Mouse (Mus musculus) megakaryocyte, adult 5-6 weeks (primary cell): ENCODE results near the gene Prkg1. TPM values are rescaled to one million over a fixed set of nuclear protein-coding genes. Genes with fewer than 3 reads are reported as not detected.

Experiments used
- ATAC-seq: 2 replicates; pipeline ENCODE4 v1.8.0; 2016; ENCODE audit warnings: mild to moderate bottlenecking, inconsistent platforms; ENCODE audit not compliant: poor library complexity, severe bottlenecking
- total RNA-seq, 2 experiments: library from RNA; stranded (forward) in 1 of 2; stranded (reverse) in 1 of 2; fragments of 153-499, 151-499 nt in 1 of 2; fragments of 221-1000, 200-1000 nt in 1 of 2; gene quantifications; 2 replicates each; pipeline versions ENCODE4 v1.2.3 to v1.2.4; 2015 to 2017

The Prkg1 gene
- total RNA-seq, 2 experiments from 2014 or later, result 0.11 TPM

DNA sequence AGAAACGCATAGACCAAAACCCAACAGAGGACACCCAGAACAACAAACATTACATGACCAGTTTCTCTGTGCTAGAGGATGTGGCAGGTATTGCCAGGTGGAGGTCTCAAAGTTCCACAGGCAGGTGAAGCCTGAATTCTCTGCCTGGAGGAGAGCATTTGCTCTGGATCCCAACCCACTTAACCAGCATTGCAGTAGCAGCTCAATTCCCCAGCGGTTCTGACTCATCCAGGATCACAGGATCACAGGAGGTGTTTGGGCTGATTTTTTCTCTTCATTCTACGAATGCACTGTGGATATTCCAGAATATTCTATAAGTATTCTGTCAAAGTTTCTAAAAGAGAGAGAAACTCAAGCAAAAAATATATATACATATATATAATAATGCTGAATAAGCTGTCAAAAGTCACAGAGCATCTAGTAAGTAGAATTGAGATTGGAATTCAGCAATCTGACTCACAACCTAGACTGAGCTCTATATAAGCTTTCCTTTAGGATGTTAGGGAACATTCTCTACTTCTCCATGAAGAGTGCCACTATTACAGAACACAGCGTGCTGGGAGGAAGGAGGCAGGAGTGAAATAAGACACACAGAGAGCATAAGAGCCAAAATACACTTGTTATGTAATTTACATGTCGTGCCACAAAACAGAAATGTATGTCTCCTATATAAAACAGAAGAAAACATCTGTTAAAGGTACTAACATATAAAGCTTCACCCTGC is 833.2 kb downstream of the Prkg1 start:
- ATAC-seq, result no peak

DNA sequence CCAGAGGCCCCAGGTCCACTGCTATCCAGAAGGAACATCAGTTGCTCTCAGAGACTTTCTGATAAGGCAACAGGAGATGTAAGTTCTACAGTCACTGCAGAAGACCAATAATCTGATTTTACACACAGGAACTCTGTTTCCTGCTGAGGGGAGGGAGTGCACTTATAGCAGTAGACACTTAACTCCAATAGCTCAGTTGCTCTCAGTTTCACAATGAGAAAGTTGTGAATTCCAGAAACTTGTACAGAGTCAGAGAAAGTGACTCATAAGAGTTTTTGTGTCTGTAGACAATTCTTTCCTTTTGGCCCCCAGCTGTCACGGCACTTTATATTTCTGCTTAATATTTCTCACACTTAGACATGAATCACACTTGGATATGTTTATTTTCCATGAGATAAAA is 840.8 kb downstream of the Prkg1 start:
- ATAC-seq, result no peak

DNA sequence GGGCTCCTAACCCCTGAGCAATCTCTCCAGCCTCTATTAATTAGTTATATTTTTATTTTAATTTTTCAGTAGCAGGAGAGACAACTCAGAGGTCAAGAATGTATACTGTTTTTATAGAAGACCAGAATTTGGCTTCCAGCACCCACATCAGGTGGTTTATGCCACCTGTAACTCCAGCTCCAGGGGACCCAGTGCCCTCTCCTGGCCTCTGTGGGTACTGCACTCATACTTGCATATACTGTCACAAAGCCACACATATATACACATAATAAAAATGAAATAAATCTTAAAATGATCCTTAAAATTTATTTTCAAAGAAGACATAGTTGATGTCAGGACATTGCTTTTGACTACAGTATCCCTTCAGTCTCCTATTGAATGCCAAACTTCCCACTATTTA is 862.5 kb downstream of the Prkg1 start:
- ATAC-seq, result no peak

DNA sequence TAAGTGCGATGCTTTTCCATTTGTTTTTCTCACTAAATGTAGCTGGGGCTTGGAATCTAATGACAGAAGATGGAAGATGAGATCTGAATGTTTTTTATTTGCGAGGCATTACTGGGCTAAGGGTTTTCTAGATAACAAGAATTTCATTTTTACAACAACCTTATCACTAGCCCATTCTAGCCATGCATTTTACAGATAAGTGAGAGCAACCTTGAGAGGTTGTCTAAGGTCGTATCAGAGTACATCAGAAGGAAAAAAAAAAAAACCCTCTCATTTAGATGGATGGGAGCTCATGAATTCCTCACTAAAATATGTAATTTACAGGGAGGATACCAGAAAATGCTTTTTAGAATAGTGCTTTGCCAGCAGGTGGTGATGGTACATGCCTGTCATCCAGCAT is 863.8 kb downstream of the Prkg1 start:
- no peak for ATAC-seq

DNA sequence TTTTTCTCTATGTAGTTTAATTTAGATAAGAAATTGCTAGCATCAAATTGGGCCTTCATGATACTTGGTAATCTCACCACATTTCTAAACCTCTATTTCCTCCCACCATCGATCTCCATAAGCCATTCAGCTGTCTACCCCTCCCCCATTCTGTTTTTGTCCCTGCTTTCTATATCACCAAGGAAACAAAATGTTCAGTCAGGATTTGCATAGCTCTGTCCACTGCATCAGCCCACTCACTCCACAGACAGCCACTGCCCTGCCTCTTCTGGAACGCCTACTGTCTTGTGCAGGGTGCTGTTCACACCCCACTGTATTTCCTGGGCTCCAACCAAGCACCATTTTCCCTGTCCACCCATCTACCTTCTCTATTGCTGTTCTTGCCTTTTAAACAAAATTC is 874.5 kb downstream of the Prkg1 start:
- ATAC-seq, result no peak

DNA sequence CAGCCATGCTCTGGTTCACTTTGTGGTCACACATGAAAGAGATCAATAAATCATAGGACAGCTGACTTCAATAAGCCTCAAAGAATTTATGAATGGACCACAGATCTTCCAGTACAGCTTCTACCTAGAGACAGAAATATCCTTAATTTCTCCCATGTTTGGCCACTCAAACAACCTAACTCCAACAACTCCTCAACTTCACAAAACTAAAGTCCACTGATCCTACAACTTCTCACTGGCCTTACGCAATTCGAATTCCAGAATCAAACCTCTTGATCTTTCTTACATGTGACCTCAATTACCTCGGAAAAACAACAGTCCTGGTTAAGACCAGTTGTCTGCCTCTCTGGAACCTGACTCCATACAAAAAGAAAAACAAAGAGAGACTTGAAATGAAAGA is 875.0 kb downstream of the Prkg1 start:
- ATAC-seq, result no peak

DNA sequence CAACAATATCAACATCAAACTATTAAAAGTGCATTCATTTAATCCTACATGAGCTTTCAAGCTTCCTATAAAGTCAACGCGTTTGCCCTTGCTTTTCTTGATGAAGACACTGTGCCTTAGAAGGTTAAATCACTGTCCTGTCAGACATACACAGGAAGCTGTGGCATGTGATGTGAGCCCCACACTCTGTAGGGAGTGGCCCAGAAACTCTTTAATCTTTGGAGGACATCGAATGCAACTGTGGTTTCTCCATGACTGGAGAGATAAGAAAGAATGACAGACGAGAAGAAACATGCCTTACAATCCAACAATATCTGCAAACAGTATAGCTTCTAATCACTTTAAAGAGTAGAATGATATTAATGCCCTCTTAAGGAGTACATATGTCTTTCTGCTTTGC is 903.4 kb downstream of the Prkg1 start:
- no peak for ATAC-seq

DNA sequence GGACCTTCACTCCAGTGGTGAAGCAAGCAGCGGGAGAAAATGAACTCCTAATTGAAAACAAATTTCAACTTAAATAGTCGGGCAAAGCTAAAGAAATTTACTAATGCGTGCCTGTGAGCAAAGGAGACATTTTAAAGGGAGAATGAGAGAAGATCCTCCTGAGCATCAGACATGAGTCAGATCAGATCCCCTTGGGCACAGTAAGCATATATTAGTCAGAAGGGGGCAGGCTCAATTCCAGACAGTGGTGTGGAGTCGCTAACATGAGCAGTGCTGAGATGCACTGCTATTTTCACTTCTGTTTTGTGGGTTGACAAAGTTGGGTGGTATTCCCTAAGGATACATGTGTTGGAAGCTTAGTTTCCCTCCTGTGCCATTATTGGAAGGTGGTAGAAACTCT is 913.8 kb downstream of the Prkg1 start:
- ATAC-seq, result no peak

DNA sequence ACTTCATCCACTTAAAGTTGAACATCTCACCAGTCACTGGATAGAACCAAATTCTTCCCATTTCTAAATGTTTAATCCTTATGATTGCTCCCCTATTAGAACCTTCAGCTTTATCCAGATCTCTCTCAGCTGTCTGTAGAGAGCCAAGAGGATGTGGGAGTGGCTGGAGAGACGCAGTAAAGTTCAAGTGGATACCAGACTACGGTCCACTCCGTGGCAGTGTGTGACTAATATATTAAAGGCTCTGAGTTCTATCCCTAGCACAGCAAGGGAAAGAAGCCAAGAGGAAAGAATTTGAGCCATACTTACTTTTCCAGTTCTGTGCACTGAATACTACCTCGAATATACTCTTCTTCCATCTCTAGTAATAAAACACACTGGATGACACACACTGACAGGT is 919.9 kb downstream of the Prkg1 start:
- ATAC-seq, result no peak

DNA sequence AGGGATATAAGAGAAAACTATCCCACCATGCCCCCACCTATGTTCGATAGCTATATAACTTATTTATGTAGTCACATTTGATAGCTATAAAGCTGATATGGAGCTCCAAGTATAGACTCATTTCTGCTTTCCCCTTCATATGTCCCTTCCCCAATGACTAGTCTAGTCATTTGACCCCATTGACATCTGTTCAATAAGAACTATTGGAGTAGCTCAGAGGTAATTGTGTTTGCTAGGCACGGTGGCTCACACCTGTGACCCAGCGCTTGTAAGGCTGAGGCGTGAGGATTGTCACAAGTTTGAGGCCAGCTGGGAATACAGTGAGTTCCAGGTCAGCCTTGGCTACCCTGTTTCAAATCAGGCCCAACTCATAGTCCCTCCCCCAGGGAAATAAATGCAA is 921.2 kb downstream of the Prkg1 start:
- no peak for ATAC-seq

DNA sequence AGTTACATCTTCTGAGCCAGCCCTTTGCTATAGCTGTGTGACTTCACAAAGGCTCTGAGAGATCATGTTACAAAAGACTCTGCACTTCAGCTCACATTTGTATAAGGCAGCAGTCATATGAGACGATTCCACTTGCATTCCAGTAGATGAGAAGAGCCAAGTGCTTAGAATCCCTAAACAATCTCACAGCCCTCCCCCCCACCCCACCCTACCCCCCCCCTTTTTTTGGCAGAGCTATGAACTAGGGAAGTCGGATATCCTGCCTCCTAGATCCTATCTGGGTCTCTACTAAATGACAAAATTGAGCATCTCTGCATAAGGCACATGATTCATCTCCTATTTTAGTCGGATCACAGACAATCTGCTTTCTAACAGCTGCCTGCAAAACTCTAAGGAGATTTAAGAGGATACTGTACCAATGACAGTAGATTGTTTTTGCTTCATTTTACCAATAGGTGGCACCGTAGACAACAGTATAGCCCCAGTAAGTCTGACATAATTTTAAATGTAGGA is 921.7 kb downstream of the Prkg1 start:
- 0 out of 2 replicates have a peak, but pooled peaks have one; percentile 35 for ATAC-seq

DNA sequence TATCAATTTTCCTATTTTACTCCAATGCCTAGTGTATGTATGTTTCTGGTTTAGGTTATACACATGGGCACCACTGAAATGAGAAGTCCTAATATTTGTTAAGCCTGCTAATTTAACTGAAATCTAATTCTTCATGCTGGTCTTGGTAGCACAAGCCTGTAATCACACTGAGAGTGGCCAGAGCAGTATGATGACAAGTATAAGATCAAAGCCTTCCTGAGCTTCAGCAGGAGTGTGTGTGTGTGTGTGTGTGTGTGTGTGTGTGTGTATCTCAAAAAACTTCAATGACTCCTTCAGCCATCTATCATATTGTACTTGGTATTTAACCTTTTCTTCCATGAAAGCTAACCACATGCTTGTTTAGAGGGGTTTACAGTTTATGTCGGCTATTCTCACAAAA is 922.2 kb downstream of the Prkg1 start:
- no peak for ATAC-seq

DNA sequence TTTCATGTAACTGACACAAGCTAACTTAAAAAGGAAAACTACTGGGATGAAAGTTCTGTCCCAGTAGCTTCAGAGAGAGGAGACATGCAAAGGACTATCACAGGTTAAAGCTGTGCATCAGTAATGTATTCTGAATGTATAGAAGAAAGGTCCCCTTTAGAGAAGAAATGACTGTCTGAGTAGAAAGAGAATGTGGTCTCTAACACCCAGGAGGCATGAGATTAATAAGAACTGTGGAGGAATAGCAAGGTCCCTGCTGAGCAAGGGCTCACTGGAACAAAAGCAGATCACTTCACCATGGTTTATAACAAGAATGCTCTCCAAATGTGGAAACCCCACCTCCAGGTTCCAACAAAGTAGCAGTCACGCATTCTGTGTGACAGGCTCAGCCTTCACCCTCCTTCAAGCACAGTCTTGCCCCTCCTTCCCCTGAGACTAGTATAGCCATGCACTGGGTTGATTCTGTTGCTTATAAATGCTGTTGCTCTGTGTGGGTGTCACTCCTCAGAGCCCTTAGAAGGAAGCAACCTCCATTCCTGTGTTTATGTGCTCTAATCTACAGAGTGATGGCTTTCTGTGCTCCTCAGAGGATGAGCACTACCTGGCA is 931.7 kb downstream of the Prkg1 start:
- ATAC-seq, result no peak

DNA sequence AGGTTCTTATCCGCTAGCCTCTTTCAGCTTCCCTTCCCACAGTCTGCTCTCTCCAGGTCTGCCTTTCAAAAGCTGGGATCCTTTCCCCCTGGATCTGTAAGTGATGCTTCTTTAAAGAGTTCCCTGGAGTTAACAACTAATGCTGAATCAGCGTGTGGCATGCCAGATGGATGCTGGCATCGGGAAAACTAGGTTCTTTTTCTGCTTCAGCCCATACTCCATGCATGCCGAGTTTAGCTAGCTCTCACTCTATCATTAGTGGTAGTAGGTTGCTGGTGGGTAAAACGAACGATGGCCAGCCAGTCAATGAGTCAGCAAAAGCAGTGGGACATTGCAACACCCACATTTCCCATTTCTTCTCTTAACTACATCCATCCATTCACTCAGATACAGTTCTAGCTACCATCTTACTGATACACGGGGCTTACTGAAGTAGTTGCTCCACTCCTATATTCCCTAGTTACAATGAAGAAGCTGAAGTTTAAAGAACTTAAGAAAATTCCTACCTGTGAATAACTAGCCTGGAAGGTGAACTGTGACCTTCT is 935.5 kb downstream of the Prkg1 start:
- 0 out of 2 replicates have a peak, but pooled peaks have one; percentile 43 for ATAC-seq

DNA sequence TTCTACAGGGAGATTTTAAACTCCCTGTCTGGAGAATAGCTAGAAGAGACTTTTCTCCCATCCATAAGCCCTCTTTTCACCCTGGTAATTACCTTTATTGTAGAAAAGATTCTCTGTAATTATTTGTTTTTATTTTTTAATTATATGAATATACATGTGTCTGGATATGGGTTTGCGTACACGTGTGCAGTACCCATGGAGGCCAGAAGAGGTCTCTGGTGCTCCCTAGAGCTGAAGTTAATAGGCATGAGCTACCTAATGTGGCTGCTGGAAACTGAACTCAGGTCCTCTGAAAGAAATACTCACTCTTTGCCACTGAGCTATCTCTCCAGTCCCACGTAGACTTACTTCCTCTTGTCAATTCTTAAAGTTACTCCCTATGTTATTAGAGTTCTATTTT is 937.0 kb downstream of the Prkg1 start:
- ATAC-seq, result peak; percentile 38; the same call in 1 of the 2 replicates

DNA sequence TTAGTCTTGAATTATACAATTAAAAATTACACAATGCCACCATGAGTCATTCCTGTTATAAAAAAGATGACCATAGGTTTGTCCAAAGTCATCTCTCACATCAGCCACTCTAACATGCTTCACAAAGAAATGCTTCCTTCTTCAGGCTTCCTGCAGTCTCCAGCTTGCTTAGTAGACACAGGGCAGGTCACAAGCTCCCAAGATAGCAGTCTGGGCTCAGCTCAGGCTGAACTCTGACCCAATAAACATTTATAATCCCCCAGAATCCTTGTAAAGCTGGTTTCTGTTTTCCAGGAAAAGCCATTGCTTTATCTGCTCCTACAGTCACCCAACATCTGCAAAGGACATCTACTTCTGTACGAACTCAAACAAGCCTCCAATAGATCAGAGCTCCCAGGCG is 938.7 kb downstream of the Prkg1 start:
- no peak for ATAC-seq

DNA sequence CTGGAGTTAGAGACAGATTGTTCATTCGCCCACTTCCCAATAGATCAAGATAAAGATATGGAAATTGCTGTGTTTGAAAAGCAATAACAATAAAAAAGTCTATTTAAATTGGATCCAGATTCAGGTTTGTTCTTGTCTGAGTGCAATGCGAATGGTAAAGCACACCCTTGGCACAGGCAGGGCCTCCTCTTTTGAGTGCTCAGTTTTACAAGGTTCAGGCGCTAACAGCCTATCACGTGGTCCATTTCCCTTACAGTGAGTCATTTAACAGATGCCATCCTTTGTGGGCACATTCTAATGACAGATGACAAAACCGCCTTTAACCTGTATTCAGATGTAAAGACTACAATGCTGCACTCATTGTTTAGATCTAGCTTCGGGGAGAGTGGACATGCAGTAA is 949.2 kb downstream of the Prkg1 start:
- ATAC-seq, result no peak

DNA sequence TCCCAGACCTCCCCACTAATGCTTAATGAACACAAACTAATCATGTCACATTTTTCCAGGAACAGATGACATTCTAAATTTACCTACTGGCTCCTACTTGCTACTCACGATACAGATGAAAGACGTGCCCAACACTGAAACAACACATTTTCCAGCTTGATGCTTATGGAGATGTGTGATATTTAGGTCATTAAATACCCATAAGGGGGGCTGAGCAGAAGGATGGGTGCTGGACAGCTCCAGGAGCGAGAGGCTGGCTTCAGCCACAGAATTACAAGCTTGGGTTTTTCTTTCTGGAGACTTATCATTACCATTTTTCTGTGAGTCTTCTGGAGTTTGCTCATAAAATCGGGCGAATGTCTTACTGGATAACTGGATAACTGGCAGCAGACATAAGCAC is 958.6 kb downstream of the Prkg1 start:
- ATAC-seq, result no peak

DNA sequence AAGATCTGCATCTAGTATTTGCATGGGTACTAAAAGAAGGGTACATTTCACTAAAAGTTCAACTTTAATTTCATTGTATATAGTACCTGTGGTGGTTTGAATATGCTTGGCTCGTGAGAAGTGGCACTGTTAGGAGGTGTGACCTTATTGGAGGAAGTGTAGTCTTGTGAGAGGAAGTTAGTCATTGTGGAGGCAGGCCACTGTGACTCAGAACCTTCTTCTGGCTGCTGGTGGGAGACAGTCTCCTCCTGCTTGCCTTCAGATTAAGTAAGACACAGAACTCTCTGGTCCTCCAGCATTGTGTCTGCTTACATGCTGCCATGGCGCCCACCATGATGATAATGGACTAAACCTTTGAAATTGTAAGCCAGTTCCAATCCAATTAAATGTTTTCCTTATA is 984.0 kb downstream of the Prkg1 start:
- peak; percentile 77 for ATAC-seq

DNA sequence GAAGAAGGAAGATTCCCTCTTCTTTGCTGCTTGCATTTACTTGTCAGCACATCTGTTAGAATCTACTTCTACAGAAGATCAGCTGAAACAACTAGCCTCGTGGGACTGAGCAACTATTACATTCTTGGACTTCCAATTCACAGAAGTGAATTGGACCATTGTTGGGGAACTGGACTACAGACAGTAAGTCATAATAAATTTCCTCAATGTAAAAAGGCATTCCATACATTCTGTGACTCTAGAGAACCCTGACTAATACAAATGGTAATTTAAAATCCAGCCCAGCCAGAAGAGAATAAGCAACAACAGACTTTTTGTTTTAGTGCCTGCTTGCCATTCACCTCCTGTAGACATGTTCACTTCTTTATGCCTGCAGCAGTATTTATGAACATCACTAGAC is 996.5 kb downstream of the Prkg1 start:
- ATAC-seq, result no peak

DNA sequence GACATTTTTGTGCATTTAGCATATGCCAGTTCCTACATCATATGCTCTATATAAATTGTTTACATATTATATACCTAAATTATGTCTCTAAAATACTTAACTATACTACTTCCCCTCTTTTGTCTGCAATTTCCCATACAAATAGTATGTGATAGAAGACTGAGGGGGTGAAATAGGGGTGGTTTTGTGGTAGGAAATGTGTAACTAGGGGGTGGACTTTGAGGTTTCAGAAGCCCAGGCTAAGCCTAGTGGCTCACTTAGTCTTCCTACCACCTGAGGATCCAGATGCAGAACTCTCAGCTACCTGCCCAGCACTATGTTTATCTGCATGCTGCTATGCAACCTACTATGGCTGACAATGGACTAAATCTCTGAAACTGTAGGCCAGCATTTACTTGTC is 1020.4 kb downstream of the Prkg1 start:
- peak; percentile 92 for ATAC-seq

DNA sequence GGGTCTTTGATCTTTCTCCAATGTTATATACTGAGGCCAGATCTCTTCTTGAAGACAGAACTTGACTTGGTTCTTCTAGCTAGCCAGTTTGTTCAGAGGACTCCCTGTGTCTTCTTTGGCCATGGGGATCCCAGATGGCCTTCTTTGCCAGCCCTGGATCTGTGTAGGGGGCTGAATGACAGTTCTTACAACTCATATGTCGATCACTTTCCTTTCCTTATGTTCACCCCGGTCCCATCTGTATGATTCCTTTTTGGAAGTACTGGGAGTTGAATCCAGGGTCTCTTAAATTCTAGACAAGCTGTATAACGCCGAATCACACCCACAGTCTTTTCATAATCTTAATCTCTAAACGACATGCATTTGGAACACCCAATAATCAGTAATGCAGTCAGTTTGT is 1065.7 kb downstream of the Prkg1 start:
- no peak for ATAC-seq
